In the genomic region with DNA sequence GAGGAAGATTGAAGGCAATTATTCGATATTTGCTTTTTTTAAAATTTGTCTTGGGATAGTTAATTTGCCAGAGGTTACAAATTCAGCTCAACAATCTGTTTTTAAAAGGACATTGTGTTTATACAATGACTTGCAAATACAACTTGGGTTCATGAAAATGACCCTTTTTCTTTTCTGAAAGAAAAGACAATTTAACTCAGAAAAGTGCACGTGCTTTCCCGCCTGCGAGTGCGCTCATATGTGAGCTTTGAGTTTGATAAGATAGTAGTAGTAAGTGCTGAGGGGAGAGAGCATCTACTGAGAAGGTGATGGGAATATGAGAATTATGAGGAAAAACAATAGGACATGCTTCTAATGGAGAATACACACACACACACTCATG, we compare ENCODE assay signal across 8 mouse cellular contexts. TPM values are rescaled to one million over a fixed set of nuclear protein-coding genes. Genes with fewer than 3 reads are reported as not detected.
DNase-seq lines count a peak whose midpoint lies in the region; ATAC-seq and TF ChIP-seq lines count a peak whose summit lies in the region.

No protein-coding gene starts in this region.

- ATAC-seq in embryonic facial prominence, embryonic 13.5 days (ENCODE audit: insufficient number of reproducible peaks, insufficient read depth, low FRiP score, low TSS enrichment, low read depth), result no peak
- ATAC-seq in neural tube, embryonic 13.5 days (ENCODE audit: low read depth), result no peak

- peak overlapping the region; percentile 61 for H3K4me2 ChIP-seq in embryonic facial prominence, embryonic 13.5 days
- peak overlapping the region; percentile 76 for H3K4me2 ChIP-seq in neural tube, embryonic 13.5 days

- DNase-seq in layer of hippocampus, adult 2 months (ENCODE audit: low spot score in 2 of 2), result no peak
- DNase-seq in layer of hippocampus, postnatal 36 days, result no peak
- no peak for DNase-seq in limb, embryonic 10.5 days (ENCODE audit: low spot score)
- DNase-seq in thymus, postnatal 25 days, result no peak
- no peak for DNase-seq in T-cell, adult 2 months (ENCODE audit: low spot score)
- DNase-seq in urinary bladder, postnatal 14 days (ENCODE audit: low spot score), result no peak

- no peaks in the 10 kb centered on the region for H3K27me3 ChIP-seq in embryonic facial prominence, embryonic 13.5 days
- no peaks in the 10 kb centered on the region for H3K27me3 ChIP-seq in limb, embryonic 10.5 days (ENCODE audit: low read depth, poor library complexity, severe bottlenecking)
- no peaks in the 10 kb centered on the region for H3K27me3 ChIP-seq in neural tube, embryonic 13.5 days

- H3K9me3 ChIP-seq in embryonic facial prominence, embryonic 13.5 days, result peaks cover 9% of the 10 kb centered on the region
- H3K9me3 ChIP-seq in limb, embryonic 10.5 days (replicated peaks), result no peaks in the 10 kb centered on the region; the same call in 1 of the 2 replicates
- peaks cover 3% of the 10 kb centered on the region; the same call in 1 of the 2 replicates for H3K9me3 ChIP-seq in neural tube, embryonic 13.5 days

- H3K9ac ChIP-seq in embryonic facial prominence, embryonic 13.5 days, result no peak overlapping the region
- no peak overlapping the region for H3K9ac ChIP-seq in neural tube, embryonic 13.5 days

- no peaks in the 10 kb centered on the region for H3K36me3 ChIP-seq in embryonic facial prominence, embryonic 13.5 days
- H3K36me3 ChIP-seq in limb, embryonic 10.5 days, result no peaks in the 10 kb centered on the region
- H3K36me3 ChIP-seq in neural tube, embryonic 13.5 days, result no peaks in the 10 kb centered on the region

- H3K4me1 ChIP-seq in embryonic facial prominence, embryonic 13.5 days, result no peaks in the 10 kb centered on the region
- H3K4me1 ChIP-seq in limb, embryonic 10.5 days, result peaks cover 7% of the 10 kb centered on the region
- H3K4me1 ChIP-seq in neural tube, embryonic 13.5 days (replicated peaks), result peaks cover 13% of the 10 kb centered on the region

- peak overlapping the region; percentile 57 for H3K4me3 ChIP-seq in layer of hippocampus, adult 2 months
- peak overlapping the region; percentile 43 for H3K4me3 ChIP-seq in embryonic facial prominence, embryonic 13.5 days
- peak overlapping the region; percentile 48 for H3K4me3 ChIP-seq in limb, embryonic 10.5 days
- peak overlapping the region; percentile 42; the same call in 1 of the 2 replicates for H3K4me3 ChIP-seq in neural tube, embryonic 13.5 days

- WGBS in embryonic facial prominence, embryonic 13.5 days, result 87% methylated on average over 5 of the region's 5 CpGs
- 95% methylated on average over 5 of the region's 5 CpGs for WGBS in limb, embryonic 10.5 days
- WGBS in neural tube, embryonic 13.5 days, result 85% methylated on average over 5 of the region's 5 CpGs

- H3K27ac ChIP-seq in layer of hippocampus, adult 2 months, result no peak overlapping the region
- no peak overlapping the region for H3K27ac ChIP-seq in embryonic facial prominence, embryonic 13.5 days
- no peak overlapping the region for H3K27ac ChIP-seq in limb, embryonic 10.5 days
- H3K27ac ChIP-seq in neural tube, embryonic 13.5 days (replicated peaks), result no peak overlapping the region

- TF ChIP-seq CTCF in layer of hippocampus, adult 2 months (conservative IDR thresholded peaks at IDR 0.05), result no peak

RNA-seq across cellular contexts. Expression of a gene that starts 1.1 kb away (rescaled TPM):
- 1 to 10 TPM; 7.0 to 7.3 TPM for total RNA-seq in layer of hippocampus, adult 2 months (2021)
- 1 to 10 TPM; 6.2 to 8.9 TPM for total RNA-seq in layer of hippocampus, postnatal 36 days (2021)
- polyA plus RNA-seq in embryonic facial prominence, embryonic 13.5 days (2015; fragmentation: Nextera tagmentation; extraction: Ambion mirVana), result 3.0 and 3.4 TPM in 2 replicates
- polyA plus RNA-seq in limb, embryonic 10.5 days (2016; fragmentation: Nextera tagmentation; extraction: Ambion mirVana), result 2.6 and 3.4 TPM in 2 replicates
- polyA plus RNA-seq in neural tube, embryonic 13.5 days (2015; fragmentation: Nextera tagmentation; extraction: Ambion mirVana), result 3.5 and 3.6 TPM in 2 replicates
